Mouse (Mus musculus): ENCODE measurements around the gene Celf5.

Gene Celf5

GRCm38 (mm10) chr10:81427804-81428506 lies 54.6 kb downstream of the Celf5 start:
- DNase-seq (ENCODE audit: low read depth, low spot score), result no peak

- DNase-seq (ENCODE audit: low read depth, low spot score), result no peak
Observed at GRCm38 (mm10) chr10:81427327-81427726, 55.2 kb downstream of the Celf5 start.

GRCm38 (mm10) chr10:81426897-81427296 lies 55.6 kb downstream of the Celf5 start:
- peak; percentile 44 for DNase-seq (ENCODE audit: low read depth, low spot score)

GRCm38 (mm10) chr10:81426081-81426671 lies 56.3 kb downstream of the Celf5 start:
- no peak for DNase-seq (ENCODE audit: low read depth, low spot score)

- no peak for DNase-seq (ENCODE audit: low read depth, low spot score)
Observed at GRCm38 (mm10) chr10:81425236-81425850, 57.2 kb downstream of the Celf5 start.

GRCm38 (mm10) chr10:81424246-81425051 lies 58.1 kb downstream of the Celf5 start:
- peak; percentile 34 for DNase-seq (ENCODE audit: low read depth, low spot score)

GRCm38 (mm10) chr10:81423476-81424245 lies 58.8 kb downstream of the Celf5 start:
- no peak for DNase-seq (ENCODE audit: low read depth, low spot score)

- DNase-seq (ENCODE audit: low read depth, low spot score), result no peak
Observed at GRCm38 (mm10) chr10:81422661-81423217, 59.8 kb downstream of the Celf5 start.

GRCm38 (mm10) chr10:81422191-81422590 lies 60.3 kb downstream of the Celf5 start:
- DNase-seq (ENCODE audit: low read depth, low spot score), result no peak

- DNase-seq (ENCODE audit: low read depth, low spot score), result no peak
Observed at GRCm38 (mm10) chr10:81421797-81422100, 60.8 kb downstream of the Celf5 start.

- no peak for DNase-seq (ENCODE audit: low read depth, low spot score)
Observed at GRCm38 (mm10) chr10:81421041-81421796, 61.3 kb downstream of the Celf5 start.

- peak; percentile 65 for DNase-seq (ENCODE audit: low read depth, low spot score)
Observed at GRCm38 (mm10) chr10:81420191-81420767, 62.2 kb downstream of the Celf5 start.

- DNase-seq (ENCODE audit: low read depth, low spot score), result no peak
Observed at GRCm38 (mm10) chr10:81419111-81419928, 63.2 kb downstream of the Celf5 start.

- DNase-seq (ENCODE audit: low read depth, low spot score), result no peak
Observed at GRCm38 (mm10) chr10:81418216-81419070, 64.1 kb downstream of the Celf5 start.

- DNase-seq (ENCODE audit: low read depth, low spot score), result no peak
Observed at GRCm38 (mm10) chr10:81417227-81418215, 65.0 kb downstream of the Celf5 start.

- peak; percentile 83 for DNase-seq (ENCODE audit: low read depth, low spot score)
Observed at GRCm38 (mm10) chr10:81416581-81417226, 65.8 kb downstream of the Celf5 start.

Measured in ZHBTc4 (cell line).